In genomic region chr11:37364430-37364829, GRCm38 (mm10) we compare ENCODE assay signal across 10 mouse cellular contexts.
DNase-seq lines count a peak whose midpoint lies in the region; ATAC-seq and TF ChIP-seq lines count a peak whose summit lies in the region.
"Had no signal": no experiment of that assay in that cellular context is flagged by ENCODE, and none has a peak within 500 bp of the region (broad histone marks: within the 10 kb centered on the region; RNA-seq: fewer than 3 reads in every experiment).

No protein-coding gene starts in this region.

- intact Hi-C loops in heart, postnatal 10 days (cut with DNase I) = no loop called here
- intact Hi-C loops in left cerebral cortex, adult 2 months (cut with DNase I) = no loop called here

- H3K27ac ChIP-seq in heart, embryonic 10.5 days = no peak overlapping the region
- no peak overlapping the region for H3K27ac ChIP-seq in left cerebral cortex, adult 2 months
- H3K27ac ChIP-seq in kidney, embryonic 15.5 days = no peak overlapping the region
- H3K27ac ChIP-seq: heart, embryonic 13.5 days had no signal

- TF ChIP-seq CTCF in left cerebral cortex, adult 2 months (IDR thresholded peaks at IDR 0.05) = no peak

- H3K4me2 ChIP-seq in kidney, embryonic 15.5 days = no peak overlapping the region
- H3K4me2 ChIP-seq: heart, embryonic 13.5 days had no signal

- WGBS in heart, embryonic 10.5 days = 84% methylated on average over 2 of the region's 2 CpGs
- 93% methylated on average over 2 of the region's 2 CpGs for WGBS in kidney, embryonic 15.5 days

- H3K27me3 ChIP-seq in heart, embryonic 10.5 days (ENCODE audit: insufficient read depth, poor library complexity, severe bottlenecking) = no peaks in the 10 kb centered on the region
- H3K27me3 ChIP-seq in kidney, embryonic 15.5 days = no peaks in the 10 kb centered on the region
- H3K27me3 ChIP-seq: heart, embryonic 13.5 days had no signal

- no peak overlapping the region for H3K4me3 ChIP-seq in heart, embryonic 10.5 days
- H3K4me3 ChIP-seq in left cerebral cortex, adult 2 months = no peak overlapping the region
- H3K4me3 ChIP-seq in kidney, embryonic 15.5 days (replicated peaks) = no peak overlapping the region
- H3K4me3 ChIP-seq: heart, embryonic 13.5 days had no signal

- ATAC-seq in kidney, embryonic 15.5 days (replicated peaks; ENCODE audit: low FRiP score) = no peak

- H3K36me3 ChIP-seq in heart, embryonic 10.5 days = no peaks in the 10 kb centered on the region
- no peaks in the 10 kb centered on the region for H3K36me3 ChIP-seq in kidney, embryonic 15.5 days
- H3K36me3 ChIP-seq: heart, embryonic 13.5 days had no signal

- no peak overlapping the region for H3K9ac ChIP-seq in kidney, embryonic 15.5 days
- H3K9ac ChIP-seq: heart, embryonic 13.5 days had no signal

- peak; percentile 8 to 17 for DNase-seq in heart, postnatal 10 days
- DNase-seq in heart, embryonic 10.5 days (ENCODE audit: low spot score) = no peak
- DNase-seq in cerebellum, adult 11-12 months = peak; percentile 30
- DNase-seq in cerebellum, postnatal 36 days = peak; percentile 59 to 73
- DNase-seq in left cerebral cortex, adult 2 months (ENCODE audit: extremely low spot score in 1 of 2, low spot score in 2 of 2) = peak; percentile 13 to 28
- no peak for DNase-seq in kidney, adult 11 months
- DNase-seq in spleen, postnatal 14 days (ENCODE audit: low spot score in 2 of 2) = no peak
- DNase-seq: lung, adult 18-20 months had no signal

- no peaks in the 10 kb centered on the region for H3K9me3 ChIP-seq in heart, embryonic 10.5 days
- no peaks in the 10 kb centered on the region for H3K9me3 ChIP-seq in kidney, embryonic 15.5 days (replicated peaks)
- H3K9me3 ChIP-seq: heart, embryonic 13.5 days had no signal

- H3K4me1 ChIP-seq in heart, embryonic 10.5 days = no peaks in the 10 kb centered on the region
- no peaks in the 10 kb centered on the region for H3K4me1 ChIP-seq in kidney, embryonic 15.5 days

Comparison
In these comparisons a context has a peak if more than half of its experiments do, and no peak if none do; other contexts are left out.
1. DNase-seq: peak in heart, postnatal 10 days (2 of 2), cerebellum, adult 11-12 months (single experiment), cerebellum, postnatal 36 days (2 of 2) and left cerebral cortex, adult 2 months (2 of 2); none in heart, embryonic 10.5 days (single experiment), kidney, adult 11 months (single experiment) and spleen, postnatal 14 days (0 of 2).